Mouse (Mus musculus) CD4-positive, CD25-positive, alpha-beta regulatory T cell, adult 2 months (primary cell): ENCODE measurements around the gene Grid1.

Source experiments
- DNase-seq: peaks from one replicate; pipeline ENCODE4 v3.0.0-alpha.2; 2012; ENCODE audit warnings: low read depth, low spot score

The Grid1 gene

DNA sequence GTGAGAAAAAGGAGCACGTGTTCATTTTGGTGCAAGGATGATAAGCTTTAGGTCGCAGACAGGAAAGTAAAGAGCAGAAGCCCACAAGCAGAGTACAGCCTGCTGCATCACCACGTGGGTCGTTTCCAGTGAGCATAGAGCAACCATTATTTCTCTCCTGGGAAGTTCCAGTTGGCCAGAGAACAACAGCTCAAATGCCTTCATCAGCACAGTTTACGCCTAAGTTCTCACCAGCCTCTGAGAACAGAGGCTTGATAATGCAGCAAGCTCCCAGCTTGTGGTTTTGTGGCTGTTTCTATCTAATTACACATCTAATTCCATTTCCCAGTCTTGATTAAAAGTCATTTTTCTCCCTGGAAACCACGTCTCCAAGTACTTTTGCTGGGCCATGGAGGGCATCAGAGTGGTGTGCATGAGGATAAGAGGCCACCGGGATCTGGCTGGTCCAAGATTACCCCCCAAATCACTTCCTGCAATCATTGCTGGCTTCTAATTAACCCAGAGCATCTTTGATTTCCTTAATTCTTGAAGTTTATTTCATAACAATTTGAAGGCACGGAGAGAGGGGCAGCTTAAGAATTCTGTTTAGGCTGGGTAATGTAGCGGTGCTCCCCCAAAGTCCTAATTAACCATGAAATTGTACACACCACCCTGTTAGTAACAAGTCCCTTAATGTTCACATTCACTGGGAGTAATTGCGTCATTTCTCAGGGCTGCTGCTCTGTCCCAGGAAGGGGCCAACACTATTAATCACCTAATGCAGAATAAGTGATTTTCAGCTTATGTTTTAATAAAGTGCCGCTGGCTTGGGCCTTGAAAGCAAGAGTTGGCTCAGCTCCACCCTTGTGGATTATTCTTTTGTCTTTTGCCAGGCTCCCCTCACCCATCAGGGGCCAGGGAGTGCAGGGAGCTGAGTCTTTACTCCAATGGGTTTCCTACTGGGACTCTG is 292.7 kb downstream of the Grid1 start:
- DNase-seq, result no peak

DNA sequence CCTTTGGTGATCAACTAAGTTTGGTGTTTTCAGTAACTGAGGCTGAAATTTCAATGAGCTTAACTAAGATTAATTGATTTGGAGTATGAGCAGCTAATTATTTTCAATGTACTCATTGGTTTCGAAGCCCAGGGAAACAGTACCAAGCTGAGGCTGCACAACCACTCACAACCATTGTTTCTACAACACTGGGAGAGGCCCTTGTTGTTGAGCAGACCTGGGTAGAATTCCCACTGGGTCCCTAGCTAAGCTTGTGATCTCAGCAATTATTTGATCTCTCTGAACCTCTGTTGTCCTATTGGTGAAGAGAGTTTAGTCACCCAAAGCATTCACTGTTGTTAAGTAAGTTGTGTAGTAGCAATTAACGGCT is 293.4 kb downstream of the Grid1 start:
- no peak for DNase-seq

DNA sequence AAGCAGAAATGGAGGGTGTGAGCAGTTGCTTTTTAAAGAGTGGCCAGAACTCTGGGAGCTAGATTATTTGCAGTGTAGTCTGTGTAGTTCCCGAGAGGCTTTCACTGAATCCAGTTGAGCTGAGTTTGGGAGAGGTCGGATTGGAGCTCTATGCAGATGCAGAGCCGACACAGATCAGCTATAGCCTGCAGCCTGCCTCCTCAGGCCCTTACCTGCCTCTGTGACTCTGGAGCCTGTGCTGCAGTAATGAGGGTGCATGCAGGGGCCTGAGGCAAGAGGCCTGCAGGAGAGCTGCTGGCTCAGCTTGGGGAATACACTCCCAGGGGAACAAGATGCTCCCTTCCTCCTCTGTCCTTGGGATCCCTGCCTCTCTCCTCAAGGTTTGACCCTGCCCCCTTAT is 296.0 kb downstream of the Grid1 start:
- no peak for DNase-seq

DNA sequence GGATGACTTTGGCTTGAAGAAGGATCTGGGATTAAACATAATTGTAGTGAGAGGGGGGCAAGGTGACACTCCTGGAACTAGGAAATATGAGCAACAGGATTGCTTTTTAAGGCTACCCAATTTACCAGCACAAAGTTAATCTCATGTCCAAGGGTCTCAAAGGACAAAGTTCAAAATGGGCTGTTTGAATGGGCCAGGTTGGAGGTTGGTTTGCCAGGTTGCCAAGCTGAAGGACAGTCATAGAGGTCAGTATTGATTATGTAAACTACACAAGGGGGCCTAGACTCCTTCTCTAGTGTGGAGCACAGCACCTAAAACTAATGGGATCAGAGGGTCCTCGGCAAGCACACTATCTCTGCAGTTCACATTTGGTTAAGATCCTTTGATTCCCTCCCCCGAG is 300.2 kb downstream of the Grid1 start:
- no peak for DNase-seq

DNA sequence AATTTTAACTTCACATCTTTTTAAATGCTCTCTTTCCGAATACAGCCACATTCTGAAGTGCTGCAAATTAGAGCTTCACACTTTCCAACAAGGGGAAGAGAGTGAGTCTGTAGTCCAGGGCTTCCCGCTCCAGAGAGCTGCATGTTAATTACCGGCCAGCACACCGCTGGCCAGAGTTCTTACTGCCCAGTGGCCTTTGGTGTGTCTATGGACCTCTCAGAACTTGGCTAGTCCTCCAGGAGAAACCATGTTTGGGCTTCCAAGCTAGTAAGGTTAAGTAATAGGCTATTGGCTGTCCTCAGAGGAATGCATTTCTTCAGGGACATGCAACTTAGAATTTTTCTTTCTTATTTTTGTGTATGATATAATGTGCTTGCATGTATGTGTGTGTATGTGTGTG is 301.0 kb downstream of the Grid1 start:
- DNase-seq, result no peak

DNA sequence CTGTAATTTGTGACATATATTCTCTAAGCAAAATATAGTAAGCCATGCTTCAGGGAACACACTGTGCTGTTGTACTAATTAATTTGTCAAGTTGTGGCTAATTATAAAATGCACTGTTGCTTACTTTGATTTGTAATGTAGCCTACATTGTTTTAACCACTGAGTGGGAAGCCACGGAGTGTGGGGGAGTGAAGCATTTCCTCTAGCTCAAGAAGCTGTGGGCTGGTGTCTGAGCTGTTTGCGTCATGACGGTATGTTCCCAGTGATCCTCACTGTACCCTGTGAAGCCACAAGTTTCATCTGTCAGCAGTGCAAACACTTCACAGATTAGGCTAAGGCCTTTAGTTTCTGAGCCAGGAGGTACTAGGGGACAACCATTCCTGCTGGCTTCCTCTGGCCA is 302.2 kb downstream of the Grid1 start:
- no peak for DNase-seq

DNA sequence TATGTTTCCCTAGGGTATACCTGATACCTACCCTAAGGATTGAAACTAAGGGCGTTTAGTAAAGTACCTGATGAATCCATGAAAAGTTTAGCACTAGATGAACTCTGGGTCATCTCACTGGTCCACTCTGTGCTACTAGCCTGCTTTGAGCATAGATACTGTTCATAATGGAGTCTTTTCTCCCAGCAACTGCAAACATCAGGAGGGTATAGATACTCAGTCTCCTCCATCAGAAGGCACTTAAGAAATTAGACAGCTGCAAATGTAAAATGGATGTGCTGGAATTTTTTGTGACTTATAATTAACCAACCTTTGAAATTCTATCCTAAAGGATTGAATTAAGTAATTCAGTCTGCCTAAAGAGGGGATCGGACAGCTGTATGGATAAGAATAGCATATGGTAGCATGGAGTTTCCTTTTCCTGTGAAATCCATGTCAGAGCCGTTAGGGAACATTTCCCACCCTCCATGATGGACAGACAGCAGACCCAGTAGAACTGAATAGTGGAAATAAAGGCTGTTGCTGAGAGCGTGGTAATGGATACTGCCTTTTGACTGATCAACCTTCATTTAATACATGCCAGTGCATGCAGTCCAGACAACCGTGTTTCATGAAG is 303.5 kb downstream of the Grid1 start:
- no peak for DNase-seq

DNA sequence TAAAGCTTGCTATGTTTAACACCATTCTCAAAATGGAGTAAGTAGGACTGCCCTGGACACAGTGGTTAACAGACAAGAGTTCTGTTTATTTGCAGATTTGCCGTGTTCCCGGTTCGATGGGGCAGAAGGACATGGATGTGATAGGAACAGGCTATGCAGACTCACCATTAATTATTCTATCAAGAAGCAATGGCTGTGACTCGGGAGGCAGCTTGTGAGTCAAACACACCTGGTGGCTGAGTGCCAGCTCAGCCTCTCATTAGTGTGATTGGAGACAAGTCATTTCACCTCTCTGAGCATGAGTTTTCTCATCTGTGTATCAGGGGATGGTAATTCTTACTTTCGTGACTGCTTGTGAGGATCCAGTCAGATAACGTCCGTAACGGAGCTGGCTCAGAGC is 307.7 kb downstream of the Grid1 start:
- no peak for DNase-seq

DNA sequence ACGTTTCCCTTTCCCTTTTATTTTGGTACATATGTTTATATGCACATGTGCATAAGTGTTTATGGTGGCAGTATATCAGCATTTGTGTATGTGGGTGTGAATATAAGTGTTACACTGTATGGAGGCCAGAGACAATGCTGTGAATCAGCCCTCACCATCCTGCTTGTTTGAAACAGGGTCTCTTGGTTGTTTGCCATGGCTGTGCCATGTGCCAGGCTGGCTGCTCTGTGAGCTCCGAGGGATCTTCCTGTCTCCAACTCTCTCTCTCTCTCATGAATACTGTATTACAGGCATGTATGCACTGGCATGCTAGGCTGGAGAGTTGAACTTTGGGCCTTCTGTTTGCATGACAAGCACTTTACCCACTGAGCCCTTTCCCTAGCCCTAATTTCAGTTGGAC is 315.1 kb downstream of the Grid1 start:
- DNase-seq, result no peak

DNA sequence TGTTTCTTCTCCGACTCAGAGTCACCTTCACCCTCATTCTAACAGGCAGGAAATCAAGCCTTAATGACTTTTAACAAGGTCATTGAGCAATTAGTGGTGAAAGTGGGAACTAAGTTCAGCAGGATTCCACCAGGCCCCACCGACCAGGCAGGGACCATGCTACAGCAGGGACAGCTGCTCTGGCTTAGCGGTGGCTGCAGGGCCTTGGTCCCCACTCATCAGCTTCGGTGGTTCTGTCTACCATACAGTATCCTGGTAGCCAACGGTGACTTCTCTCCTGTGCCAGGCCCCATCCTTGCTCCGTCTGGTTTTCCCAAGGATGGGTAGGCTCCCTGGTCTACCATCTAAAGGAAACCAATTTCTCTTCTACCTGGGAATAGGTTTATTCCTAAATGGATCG is 318.2 kb downstream of the Grid1 start:
- DNase-seq, result no peak

DNA sequence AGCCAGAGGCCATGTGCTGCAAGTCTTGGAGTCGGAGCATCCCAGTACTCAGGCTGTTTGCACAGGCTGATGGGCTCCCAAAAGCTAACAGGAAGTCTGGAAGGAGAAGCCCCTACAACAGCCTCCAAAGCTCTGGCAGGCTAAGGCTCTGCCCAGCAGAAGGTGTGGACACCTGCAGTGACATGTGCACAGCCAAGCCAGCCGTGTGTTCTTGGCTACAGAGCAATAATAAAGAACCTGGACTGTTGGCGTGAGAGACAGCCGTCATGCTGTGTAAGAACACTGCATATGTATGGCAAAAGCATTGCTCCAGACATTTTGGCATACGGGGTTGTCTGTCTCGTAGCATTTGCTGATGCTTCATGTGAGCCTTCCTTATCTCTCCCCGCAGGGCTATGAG is 319.9 kb downstream of the Grid1 start:
- no peak for DNase-seq

DNA sequence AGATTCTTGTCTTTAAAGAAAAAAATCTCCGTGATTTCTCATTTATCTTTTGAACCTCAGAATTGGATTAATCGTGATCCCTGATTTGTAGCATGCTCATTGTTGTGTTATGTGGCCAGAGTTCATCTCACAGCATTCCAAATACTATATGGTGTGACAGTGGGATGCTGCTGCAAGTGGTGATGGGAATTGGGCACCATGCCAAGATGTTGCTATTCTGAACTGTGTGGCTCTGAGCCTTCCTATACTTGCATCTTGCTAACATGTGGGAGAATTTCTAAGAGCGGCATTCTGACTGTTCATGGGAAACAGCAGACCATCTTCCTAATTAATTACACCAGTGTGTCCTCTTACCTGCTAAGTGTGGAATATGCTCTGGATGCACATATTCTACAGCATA is 332.5 kb downstream of the Grid1 start:
- DNase-seq, result no peak

DNA sequence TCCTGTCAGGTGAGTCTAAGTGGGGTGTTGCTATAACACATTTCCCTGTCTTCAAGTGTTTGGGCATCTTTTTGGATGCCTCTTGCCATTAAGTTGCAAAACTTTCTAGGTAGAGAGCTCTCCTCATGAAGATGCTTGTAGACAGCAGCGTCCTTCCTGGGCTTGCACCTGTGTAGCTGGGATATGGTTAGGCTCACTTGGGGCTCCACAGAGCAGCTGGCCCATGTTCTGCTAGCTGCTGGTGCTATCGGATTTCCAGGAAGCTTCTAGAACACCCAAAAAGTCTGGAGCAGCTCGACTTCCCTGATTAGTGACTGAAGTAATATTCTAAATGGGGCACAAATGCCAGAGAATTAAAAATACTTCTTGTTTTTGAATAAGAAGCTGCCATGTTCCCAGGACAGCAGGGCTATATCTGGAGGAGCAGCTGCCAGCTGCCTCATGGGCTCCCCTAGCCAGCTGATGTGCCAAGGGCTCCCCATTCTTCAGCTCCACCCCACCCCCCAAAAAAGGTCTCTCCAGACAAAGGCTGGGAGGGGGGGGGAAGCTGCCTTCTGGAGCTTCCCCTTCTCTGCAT is 333.9 kb downstream of the Grid1 start:
- no peak for DNase-seq

DNA sequence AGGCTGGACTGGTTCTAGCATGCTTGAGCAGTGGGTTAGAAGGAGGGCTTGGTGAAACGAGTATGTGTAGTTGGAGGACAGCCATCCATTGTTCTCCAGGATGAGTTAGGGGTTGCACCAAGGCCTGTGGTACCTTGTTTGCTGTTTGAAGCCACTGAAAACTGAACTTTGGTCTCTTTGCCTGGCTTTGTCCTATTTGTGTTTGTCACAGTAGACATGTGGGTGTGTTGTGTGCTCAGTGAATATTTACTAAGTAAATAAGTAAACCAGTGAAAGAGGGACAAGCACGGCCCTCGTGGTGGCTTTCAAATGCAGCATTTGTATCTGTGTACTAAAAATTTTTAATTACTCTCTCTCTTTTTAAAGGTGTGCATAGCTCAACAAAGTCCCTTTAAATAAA is 334.5 kb downstream of the Grid1 start:
- DNase-seq, result no peak

DNA sequence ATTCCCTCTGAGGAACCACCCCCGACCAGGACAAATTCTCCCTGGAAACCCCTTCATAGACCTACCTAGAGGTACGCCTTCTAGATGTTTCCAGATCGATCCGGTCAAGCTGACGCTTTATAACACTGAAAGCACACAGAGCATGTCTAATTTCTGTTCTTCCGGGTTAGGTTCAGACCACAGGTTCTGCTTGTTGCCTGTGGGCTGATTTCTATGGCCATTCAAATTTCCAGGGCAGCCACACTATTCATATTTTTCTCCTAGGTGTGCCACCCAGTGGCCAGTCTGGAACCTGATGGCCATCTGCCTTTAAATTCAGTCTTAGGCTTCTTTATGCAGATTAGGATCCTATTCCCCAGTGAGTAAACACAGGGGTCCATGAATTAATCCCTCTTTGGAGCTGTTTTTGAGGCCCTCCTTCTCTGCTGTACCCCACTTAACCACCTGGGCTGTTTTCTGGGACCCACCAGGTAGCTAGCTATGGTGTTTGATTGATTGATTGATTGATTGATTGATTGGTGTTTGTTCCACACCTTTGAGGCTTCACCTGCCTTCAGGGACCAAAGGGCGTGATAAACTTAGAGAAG is 337.3 kb downstream of the Grid1 start:
- no peak for DNase-seq

DNA sequence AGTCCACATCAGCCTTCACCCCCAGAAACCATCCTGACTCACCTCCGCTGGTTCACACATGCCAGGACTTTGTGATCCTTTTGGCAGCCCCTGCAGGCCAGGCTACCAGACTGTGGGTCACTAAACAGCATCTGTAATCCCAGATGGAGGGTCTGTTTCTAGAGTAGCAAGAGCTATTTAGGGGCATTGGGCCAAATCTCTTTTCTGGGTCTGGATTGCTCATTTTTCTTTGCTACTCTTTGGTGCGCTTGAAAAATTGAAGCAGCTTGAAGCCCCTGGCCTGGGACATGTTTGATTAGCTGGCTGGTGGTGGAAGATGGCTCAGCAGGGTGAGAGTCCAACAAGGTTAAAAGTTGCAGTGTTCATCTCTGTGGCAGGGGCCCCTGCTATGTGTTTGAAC is 339.4 kb downstream of the Grid1 start:
- DNase-seq, result no peak

DNA sequence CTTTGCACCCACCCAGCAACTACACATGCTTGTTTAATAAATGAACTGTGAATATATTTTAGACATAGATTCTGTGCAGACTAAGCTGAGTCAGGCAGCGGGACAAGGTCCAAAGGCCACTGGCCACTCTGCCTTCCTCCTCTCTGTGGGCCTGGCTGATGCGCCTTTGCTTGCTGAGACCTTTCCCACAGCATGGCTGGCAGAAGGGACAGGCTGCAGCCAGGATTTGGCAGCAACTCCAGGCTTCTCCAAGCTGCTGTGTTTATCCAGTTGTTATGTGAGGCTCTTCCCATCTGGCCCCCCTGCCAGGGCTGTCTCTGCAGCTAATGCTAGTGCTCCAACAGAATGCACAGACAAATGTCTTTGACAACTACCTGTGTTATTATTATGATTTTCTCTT is 347.5 kb downstream of the Grid1 start:
- DNase-seq, result no peak

DNA sequence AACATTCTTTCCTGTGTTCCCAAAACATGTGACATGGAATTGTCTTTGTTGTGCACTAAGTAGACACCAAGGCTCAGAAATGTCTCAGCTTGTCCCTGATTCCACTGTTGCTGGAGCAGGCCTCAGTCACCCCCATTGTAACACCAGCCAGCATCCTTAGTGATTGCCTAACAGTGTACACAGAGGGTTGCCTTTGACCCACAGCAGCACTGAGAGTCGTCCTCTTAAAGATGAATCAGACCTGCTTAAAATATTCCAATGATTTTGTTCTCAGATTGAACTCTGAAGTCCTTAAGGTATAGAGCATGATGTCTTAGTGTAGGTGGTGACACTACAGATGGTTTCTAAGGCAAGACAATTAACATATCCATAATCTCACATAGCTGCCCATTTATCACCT is 354.0 kb downstream of the Grid1 start:
- DNase-seq, result no peak

DNA sequence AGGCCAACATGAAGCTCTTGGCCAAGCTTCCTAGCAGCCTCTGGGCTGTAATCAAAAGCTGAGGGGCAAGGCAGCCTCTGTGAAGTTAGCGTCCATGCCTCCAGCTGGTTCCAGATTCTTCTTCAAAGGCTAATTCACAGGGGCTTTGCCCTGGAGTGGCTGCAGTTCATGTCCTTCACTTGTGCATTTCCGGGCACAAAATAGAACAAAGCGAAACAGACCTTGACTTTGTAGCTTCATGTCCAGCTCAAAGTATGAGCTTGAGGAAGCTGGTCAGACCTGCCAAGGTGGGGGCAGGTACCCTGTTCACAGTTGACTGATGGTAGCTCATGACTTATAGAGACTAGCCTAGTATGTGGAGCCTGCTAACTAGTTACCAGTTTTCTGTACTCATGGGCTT is 356.1 kb downstream of the Grid1 start:
- DNase-seq, result no peak

DNA sequence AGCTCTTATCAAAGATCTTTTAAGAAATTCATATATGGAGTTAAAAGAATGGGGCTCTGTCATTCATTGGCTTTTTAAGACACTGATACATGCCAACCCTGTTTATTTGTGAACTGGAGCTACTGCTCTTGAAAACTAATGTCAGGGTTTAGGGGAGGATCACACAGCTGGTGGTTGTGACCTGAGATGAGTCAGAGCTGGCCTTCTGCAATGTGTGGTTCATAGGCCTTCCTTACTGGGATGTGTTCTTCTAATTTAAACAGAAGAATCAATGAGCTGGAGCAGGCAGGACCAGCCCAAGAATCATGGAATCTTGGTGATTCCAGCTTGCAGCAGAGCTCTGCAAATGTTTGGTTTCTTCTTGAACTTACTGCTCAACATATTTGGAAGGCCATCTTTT is 359.2 kb downstream of the Grid1 start:
- no peak for DNase-seq

DNA sequence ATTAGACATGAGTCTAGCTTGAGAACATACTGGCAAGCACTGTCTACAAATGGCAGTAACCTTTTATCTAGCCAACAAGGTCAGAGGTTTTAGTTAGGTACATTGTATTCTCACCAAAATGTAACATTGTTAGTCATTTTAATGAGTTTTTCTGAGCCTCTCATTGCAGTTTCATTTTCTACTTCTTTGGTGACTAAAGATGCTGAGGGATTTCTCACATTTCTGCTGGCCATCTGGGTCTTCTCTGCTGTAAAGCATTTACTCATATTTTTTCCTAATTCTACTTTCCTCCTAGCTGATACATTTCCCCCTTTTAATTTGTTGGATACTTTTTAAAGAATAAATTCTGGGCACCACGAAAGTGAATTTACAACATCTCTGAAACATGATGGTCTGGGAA is 365.5 kb downstream of the Grid1 start:
- DNase-seq, result no peak

DNA sequence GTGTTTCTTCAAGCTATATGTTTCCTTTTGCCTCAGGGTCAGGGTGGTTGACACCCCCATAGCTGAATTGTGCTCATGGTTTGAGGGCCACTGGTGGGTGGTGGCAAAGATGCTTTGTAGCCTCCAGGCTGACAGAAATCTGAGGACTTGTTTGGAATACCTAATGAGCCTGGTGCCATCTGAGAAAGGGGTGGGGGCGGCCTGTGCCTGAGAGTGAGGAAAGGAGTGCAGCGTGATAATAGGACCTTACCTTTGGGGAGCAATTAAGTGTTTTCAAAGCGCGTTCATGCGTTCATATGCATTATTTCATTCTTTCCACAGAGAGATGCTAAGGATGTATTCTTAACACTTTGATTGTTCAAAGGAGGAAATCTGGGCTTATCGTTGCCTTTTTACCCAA is 372.3 kb downstream of the Grid1 start:
- DNase-seq, result no peak

DNA sequence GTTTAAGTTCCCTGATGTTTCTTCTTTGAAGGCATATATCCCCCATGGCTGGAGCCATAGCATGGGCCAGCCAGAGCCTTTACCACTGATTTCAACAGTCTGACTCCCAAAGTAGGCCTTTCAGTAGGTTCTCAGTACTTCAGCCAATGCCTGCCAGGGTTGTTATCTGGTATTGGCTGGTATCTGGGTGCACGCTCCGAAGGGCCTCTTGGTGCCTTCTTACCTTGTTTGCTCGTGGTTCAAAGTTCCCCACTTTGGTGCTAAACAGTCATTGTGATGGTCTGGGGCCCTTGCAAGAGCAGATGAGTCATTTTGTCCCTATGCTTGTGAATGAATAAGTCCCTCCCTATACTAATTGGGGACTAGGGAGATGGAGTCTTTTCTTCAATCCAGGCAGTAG is 377.5 kb downstream of the Grid1 start:
- DNase-seq, result no peak
